Mouse (Mus musculus) brain, adult 2 months (tissue): ENCODE data around the gene Kcnh2.
A peak's percentile ranks its signal among the peaks of the same experiment; 100 is the strongest.

Experiments
- DNase-seq: peaks from one replicate; pipeline ENCODE4 v3.0.0; 2011; ENCODE audit warnings: low read depth, low spot score

The Kcnh2 gene

GRCm38 (mm10) chr5:24378700-24379099 lies 27.3 kb upstream of the Kcnh2 start:
- no peak for DNase-seq

GRCm38 (mm10) chr5:24374666-24375328 lies 23.4 kb upstream of the Kcnh2 start:
- DNase-seq, result peak; percentile 24

- peak; percentile 63 for DNase-seq
Observed at GRCm38 (mm10) chr5:24374216-24374615, 22.8 kb upstream of the Kcnh2 start.

GRCm38 (mm10) chr5:24373807-24374206 lies 22.4 kb upstream of the Kcnh2 start:
- no peak for DNase-seq

- DNase-seq, result no peak
Observed at GRCm38 (mm10) chr5:24369767-24370166, 18.4 kb upstream of the Kcnh2 start.

- DNase-seq, result no peak
Observed at GRCm38 (mm10) chr5:24366426-24366825, 15.0 kb upstream of the Kcnh2 start.

- DNase-seq, result no peak
Observed at GRCm38 (mm10) chr5:24365528-24365927, 14.1 kb upstream of the Kcnh2 start.

GRCm38 (mm10) chr5:24364963-24365362 lies 13.6 kb upstream of the Kcnh2 start:
- DNase-seq, result no peak

GRCm38 (mm10) chr5:24364508-24364907 lies 13.1 kb upstream of the Kcnh2 start, which contains the start of gene Nos3:
Gene Nos3 (plus strand): TSS chr5:24364810.
- no peak for DNase-seq

- DNase-seq, result no peak
Observed at GRCm38 (mm10) chr5:24364061-24364460, 12.7 kb upstream of the Kcnh2 start.

- DNase-seq, result no peak
Observed at GRCm38 (mm10) chr5:24363467-24363866, 12.1 kb upstream of the Kcnh2 start.

- peak; percentile 90 for DNase-seq
Observed at GRCm38 (mm10) chr5:24360792-24361454, 9.5 kb upstream of the Kcnh2 start.

GRCm38 (mm10) chr5:24357461-24357860 lies 6.1 kb upstream of the Kcnh2 start:
- peak; percentile 76 for DNase-seq

GRCm38 (mm10) chr5:24356764-24357163 lies 5.4 kb upstream of the Kcnh2 start:
- peak; percentile 56 for DNase-seq

- no peak for DNase-seq
Observed at GRCm38 (mm10) chr5:24353327-24353726, 1.9 kb upstream of the Kcnh2 start.

GRCm38 (mm10) chr5:24352251-24352859 lies 951 bp upstream of the Kcnh2 start:
- peak; percentile 64 for DNase-seq

GRCm38 (mm10) chr5:24351701-24352171 lies 332 bp upstream of the Kcnh2 start:
- peak; percentile 95 for DNase-seq

GRCm38 (mm10) chr5:24350531-24351250 lies 713 bp downstream of the Kcnh2 start:
- DNase-seq, result no peak

GRCm38 (mm10) chr5:24350073-24350472 lies 1.3 kb downstream of the Kcnh2 start:
- DNase-seq, result no peak

- DNase-seq, result peak; percentile 32
Observed at GRCm38 (mm10) chr5:24348546-24348945, 2.9 kb downstream of the Kcnh2 start.

GRCm38 (mm10) chr5:24348128-24348527 lies 3.3 kb downstream of the Kcnh2 start:
- peak; percentile 85 for DNase-seq
